11 mouse cellular contexts compared by ENCODE assay signal in the genomic region with DNA sequence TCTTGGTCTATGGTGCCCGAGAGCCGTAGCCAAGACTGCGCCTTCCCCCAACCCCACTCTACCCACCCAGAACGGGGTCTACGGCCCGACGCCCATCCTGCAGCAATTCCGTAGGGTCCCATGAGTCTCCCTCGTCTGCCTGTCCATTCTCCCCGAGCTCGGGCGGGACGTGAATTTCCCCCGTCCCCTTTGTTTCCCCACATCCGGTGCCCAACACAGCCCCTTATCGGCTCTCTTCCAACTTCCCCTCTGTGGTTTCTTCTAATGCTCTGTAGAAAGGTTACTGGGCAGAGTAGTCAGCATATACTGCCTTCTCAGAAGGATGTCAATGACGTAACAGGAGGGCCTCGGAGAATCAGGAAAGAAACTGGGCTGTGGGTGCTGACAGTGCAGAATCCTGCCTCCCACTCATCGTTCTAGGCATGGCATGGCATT. TPM values are rescaled to one million over a fixed set of nuclear protein-coding genes. Genes with fewer than 3 reads are reported as not detected.
DNase-seq lines count a peak whose midpoint lies in the region; ATAC-seq and TF ChIP-seq lines count a peak whose summit lies in the region.
"Had no signal": no experiment of that assay in that cellular context is flagged by ENCODE, and none has a peak within 500 bp of the region (broad histone marks: within the 10 kb centered on the region; RNA-seq: fewer than 3 reads in every experiment).

No protein-coding gene starts in this region.

- H3K4me1 ChIP-seq in liver, embryonic 13.5 days (replicated peaks) = peaks cover 22% of the 10 kb centered on the region
- peaks cover 12% of the 10 kb centered on the region; the same call in 1 of the 2 replicates for H3K4me1 ChIP-seq in spleen, adult 2 months (ENCODE audit: control insufficient read depth, insufficient read depth, insufficient read length)
- H3K4me1 ChIP-seq in midbrain, embryonic 10.5 days = 0 out of 2 replicates have a peak, but pooled peaks cover 4% of the 10 kb centered on the region
- H3K4me1 ChIP-seq: forebrain, embryonic 13.5 days had no signal

- H3K9me3 ChIP-seq in liver, embryonic 13.5 days (replicated peaks) = no peaks in the 10 kb centered on the region
- H3K9me3 ChIP-seq in midbrain, embryonic 10.5 days (replicated peaks) = no peaks in the 10 kb centered on the region
- H3K9me3 ChIP-seq: forebrain, embryonic 13.5 days had no signal

- peak; percentile 86 for ATAC-seq in liver, embryonic 13.5 days (ENCODE audit: low read depth)
- ATAC-seq: forebrain, embryonic 13.5 days had no signal

- H3K4me2 ChIP-seq in liver, embryonic 13.5 days = peak overlapping the region; percentile 64
- H3K4me2 ChIP-seq: forebrain, embryonic 13.5 days had no signal

- peak overlapping the region; percentile 42 for H3K4me3 ChIP-seq in liver, embryonic 13.5 days (replicated peaks)
- H3K4me3 ChIP-seq in spleen, adult 2 months (ENCODE audit: extremely low read depth, insufficient read depth, insufficient read length) = peak overlapping the region; percentile 48; the same call in 1 of the 2 replicates
- no peak overlapping the region for H3K4me3 ChIP-seq in midbrain, embryonic 10.5 days
- H3K4me3 ChIP-seq: forebrain, embryonic 13.5 days had no signal

- no peak for TF ChIP-seq POLR2A in spleen, adult 2 months (IDR thresholded peaks at IDR 0.05; ENCODE audit: low read depth, low read length)

- H3K9ac ChIP-seq in liver, embryonic 13.5 days = peak overlapping the region; percentile 64
- H3K9ac ChIP-seq: forebrain, embryonic 13.5 days had no signal

- TF ChIP-seq CTCF in spleen, adult 2 months (IDR thresholded peaks at IDR 0.05; ENCODE audit: extremely low read depth, insufficient read depth, insufficient read length, insufficient replicate concordance) = no peak

- 11% methylated on average over 19 of the region's 19 CpGs for WGBS in liver, embryonic 13.5 days (ENCODE audit: insufficient replicate concordance)
- 6% methylated on average over 19 of the region's 19 CpGs for WGBS in spleen, adult 2 months
- WGBS in midbrain, embryonic 10.5 days = 91% methylated on average over 19 of the region's 19 CpGs

- H3K36me3 ChIP-seq in liver, embryonic 13.5 days = no peaks in the 10 kb centered on the region
- H3K36me3 ChIP-seq in spleen, adult 2 months (ENCODE audit: control insufficient read depth, insufficient read depth, low read length) = no peaks in the 10 kb centered on the region; the same call in 1 of the 2 replicates
- H3K36me3 ChIP-seq in midbrain, embryonic 10.5 days = no peaks in the 10 kb centered on the region

- H3K27me3 ChIP-seq in liver, embryonic 13.5 days = no peaks in the 10 kb centered on the region
- no peaks in the 10 kb centered on the region for H3K27me3 ChIP-seq in spleen, adult 2 months (ENCODE audit: control insufficient read depth, insufficient read depth, low read length)
- no peaks in the 10 kb centered on the region for H3K27me3 ChIP-seq in midbrain, embryonic 10.5 days (ENCODE audit: low read depth, poor library complexity, severe bottlenecking)
- H3K27me3 ChIP-seq: forebrain, embryonic 13.5 days had no signal

- peak; percentile 21 for DNase-seq in layer of hippocampus, adult 11-12 months (ENCODE audit: low spot score)
- no peak for DNase-seq in layer of hippocampus, adult 18-20 months (ENCODE audit: low spot score in 2 of 2)
- DNase-seq in c-Kit-positive CD71-positive TER-119-negative erythroid progenitor cells, embryonic 14.5 days (ENCODE audit: low read depth) = peak; percentile 34
- peak; percentile 42 for DNase-seq in liver, embryonic 13.5 days
- DNase-seq in spleen, adult 2 months (ENCODE audit: low read depth in 1 of 2, low spot score in 2 of 2) = peak; percentile 22 to 43
- DNase-seq in adrenal gland, adult 8-10 months = no peak
- DNase-seq in midbrain, embryonic 10.5 days (ENCODE audit: low spot score) = no peak
- DNase-seq in urinary bladder, postnatal 10 days (ENCODE audit: low spot score) = no peak
- DNase-seq: cerebellum, adult 18-20 months; kidney, postnatal 36 days had no signal

- peak overlapping the region; percentile 64; the same call in 1 of the 2 replicates for H3K27ac ChIP-seq in liver, embryonic 13.5 days
- H3K27ac ChIP-seq in spleen, adult 2 months (ENCODE audit: insufficient read depth, low read length) = peak overlapping the region; percentile 21; the same call in 1 of the 2 replicates
- no peak overlapping the region for H3K27ac ChIP-seq in midbrain, embryonic 10.5 days (replicated peaks)
- H3K27ac ChIP-seq: forebrain, embryonic 13.5 days had no signal

RNA-seq across cellular contexts. Expression of gene Ttc39b, which starts 50.4 kb away (rescaled TPM):
- total RNA-seq in layer of hippocampus, adult 18-20 months (2021) = 10 to 100 TPM; 34.1 to 36.4 TPM
- 2.8 and 3.4 TPM in 2 replicates for polyA plus RNA-seq in liver, embryonic 13.5 days (2015; fragmentation: Nextera tagmentation; extraction: Ambion mirVana)
- polyA plus RNA-seq in spleen, adult 2 months (2012; rRNA removed) = 4.0 and 4.1 TPM in 2 replicates
- 10 to 100 TPM; 21.4 to 29.7 (median 26.3) TPM for total RNA-seq in adrenal gland, adult 8-10 months (2022)
- polyA plus RNA-seq in midbrain, embryonic 10.5 days (2016; fragmentation: Nextera tagmentation; extraction: Ambion mirVana) = 1.8 and 2.6 TPM in 2 replicates

Comparison
In these comparisons a context has a peak if more than half of its experiments do, and no peak if none do; other contexts are left out.
1. DNase-seq: peak in layer of hippocampus, adult 11-12 months (single experiment), c-Kit-positive CD71-positive TER-119-negative erythroid progenitor cells, embryonic 14.5 days (single experiment), liver, embryonic 13.5 days (single experiment) and spleen, adult 2 months (2 of 2); none in layer of hippocampus, adult 18-20 months (0 of 2), adrenal gland, adult 8-10 months (single experiment), midbrain, embryonic 10.5 days (single experiment) and urinary bladder, postnatal 10 days (single experiment).